Mouse (Mus musculus) stomach, postnatal 0 days (tissue): Measurements from ENCODE around the gene Mroh7.

Experiments used
- CTCF ChIP-seq: IDR thresholded peaks from 2 replicates; pipeline ENCODE4 v1.5.1; 2016; ENCODE audit warnings: antibody characterized with exemption, low read depth, mild to moderate bottlenecking, moderate library complexity
- EP300 ChIP-seq: optimal IDR thresholded peaks from 2 replicates; pipeline ENCODE3; 2016; ENCODE audit warnings: antibody characterized with exemption

DNA sequence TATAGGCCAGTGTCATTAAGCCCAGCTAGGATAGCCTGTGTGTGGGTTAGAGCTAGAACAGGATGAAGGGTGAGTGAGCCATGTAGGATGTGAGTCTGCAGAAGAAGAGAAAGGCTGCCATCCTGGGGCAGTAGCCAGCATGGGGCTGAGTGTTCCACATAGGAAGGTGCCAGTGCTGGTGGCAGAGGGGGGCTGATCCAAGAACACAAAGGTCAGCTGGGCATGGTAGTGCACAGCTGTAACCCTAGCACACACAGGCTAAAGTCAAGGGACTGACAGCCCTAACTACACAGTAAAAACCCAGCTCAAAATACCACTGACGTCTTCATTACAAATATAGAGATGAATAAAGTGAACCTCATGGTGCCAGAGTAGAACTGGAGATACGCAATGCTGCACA, 64.2 kb downstream of the Mroh7 start:
- no peak for TF ChIP-seq CTCF
- no peak for TF ChIP-seq EP300
